Mouse (Mus musculus): ENCODE measurements around the gene Pcgf2. TPM values are rescaled to one million over a fixed set of nuclear protein-coding genes. Genes with fewer than 3 reads are reported as not detected.

Pcgf2 gene
- total and polyA plus RNA-seq, 3 experiments = 0.99 to 19.5 (median 5.6) TPM

DNA sequence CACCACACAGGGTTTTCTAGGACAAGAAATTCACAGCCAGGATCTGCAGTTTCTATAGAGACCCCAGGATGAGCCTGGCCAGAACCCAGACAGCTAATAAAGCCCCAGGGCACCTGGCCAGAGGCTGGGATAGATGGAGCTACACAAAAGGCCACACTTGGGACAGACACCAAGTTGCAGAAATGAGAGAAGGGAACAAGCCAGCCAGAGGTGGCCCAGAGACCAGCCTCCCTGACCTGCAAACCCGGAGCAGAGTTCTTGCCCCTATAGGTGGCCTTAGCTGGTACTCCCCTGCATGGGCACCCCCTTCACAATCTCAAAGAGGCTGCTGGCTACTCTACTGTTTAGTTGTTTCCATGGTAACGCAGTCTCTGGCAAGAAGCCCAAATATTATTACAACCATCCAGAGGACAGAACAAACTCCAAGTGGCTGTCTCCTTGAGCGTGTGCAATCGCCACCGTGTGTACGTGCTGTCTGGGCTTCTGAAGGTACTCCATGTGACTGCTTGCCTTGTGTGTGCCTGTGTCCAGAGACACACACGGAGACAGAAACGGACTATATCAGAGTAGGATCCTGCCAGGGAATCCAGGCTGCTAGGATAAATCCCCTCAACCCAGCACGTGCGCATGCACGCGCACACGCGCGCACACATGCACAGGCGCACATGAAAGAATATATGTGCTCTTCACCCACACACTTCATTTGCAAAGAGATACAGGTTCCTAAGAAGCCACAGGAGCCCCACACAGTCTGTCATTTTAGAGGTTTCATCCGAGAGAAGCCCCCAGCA, 5.2 kb downstream of the Pcgf2 start:
- H3K27me3 ChIP-seq (replicated peaks) = peaks cover under 1% of the 10 kb centered on the region
- in situ Hi-C loops (cut with MboI; ENCODE audit: low pct_ligation_motif_present, low pct_unique_long_range_greater_than_20kb, low sequenced_read_pairs) (loop anchor here (5.0 kb wide), 1 partner anchor 63 kb away; no protein-coding TSS in a partner anchor), dilution Hi-C loops (cut with MboI; ENCODE audit: extremely low pct_ligation_motif_present, extremely low pct_unique_long_range_greater_than_20kb, low sequenced_read_pairs) (no loop called here)
- no peak overlapping the region for H3K4me3 ChIP-seq (replicated peaks in 1 of 3; ENCODE audit: low read depth in 2 of 3, low read length in 2 of 3, poor library complexity in 1 of 3)
- H3K9ac ChIP-seq (ENCODE audit: insufficient read depth, low read depth) = no peak overlapping the region
- TF ChIP-seq USF1 (IDR thresholded peaks at IDR 0.05; ENCODE audit: low read depth, low read length) (no peak), EP300 (IDR thresholded peaks at IDR 0.05; ENCODE audit: low read length) (no peak)
- H3K27ac ChIP-seq (ENCODE audit: insufficient read depth, low read depth) = no peak overlapping the region
- H3K9me3 ChIP-seq (replicated peaks; ENCODE audit: low read length) = no peaks in the 10 kb centered on the region
- peaks cover 6 to 23% of the 10 kb centered on the region in 2 experiments; a peak in 3 of 4 replicates for H3K4me1 ChIP-seq (ENCODE audit: control insufficient read depth in 1 of 2, insufficient read depth in 2 of 2)
- peaks cover 33 to 46% of the 10 kb centered on the region in 2 experiments for H3K36me3 ChIP-seq (replicated peaks in 1 of 2; ENCODE audit: control insufficient read depth in 1 of 2, insufficient read depth in 1 of 2, low read length in 1 of 2)
- H3K79me2 ChIP-seq (replicated peaks; ENCODE audit: control insufficient read depth, extremely low read depth, insufficient read depth, poor library complexity, severe bottlenecking) = no peaks in the 10 kb centered on the region; the same call in 1 of the 2 replicates
- no peak overlapping the region for H3K4me2 ChIP-seq (ENCODE audit: insufficient read depth, low read depth, poor library complexity, severe bottlenecking)
- DNase-seq (ENCODE audit: extremely low read depth) = no peak

GRCm38 (mm10) chr11:97694435-97694834, 5.9 kb downstream of the Pcgf2 start:
- Histone ChIP-seq H3K27me3 (replicated peaks) (no peaks in the 10 kb centered on the region), H3K79me2 (replicated peaks; ENCODE audit: control insufficient read depth, extremely low read depth, insufficient read depth, poor library complexity, severe bottlenecking) (no peaks in the 10 kb centered on the region; the same call in 1 of the 2 replicates), H3K9ac (ENCODE audit: insufficient read depth, low read depth) (no peak overlapping the region), H3K36me3 (replicated peaks in 1 of 2; ENCODE audit: control insufficient read depth in 1 of 2, insufficient read depth in 1 of 2, low read length in 1 of 2) (peaks cover 36 to 51% of the 10 kb centered on the region in 2 experiments), H3K4me3 (replicated peaks in 1 of 3; ENCODE audit: low read depth in 2 of 3, low read length in 2 of 3, poor library complexity in 1 of 3) (no peak overlapping the region), H3K9me3 (replicated peaks; ENCODE audit: low read length) (no peaks in the 10 kb centered on the region), H3K27ac (ENCODE audit: insufficient read depth, low read depth) (no peak overlapping the region), H3K4me1 (ENCODE audit: control insufficient read depth in 1 of 2, insufficient read depth in 2 of 2) (peaks cover 6 to 24% of the 10 kb centered on the region in 2 experiments; a peak in 3 of 4 replicates), H3K4me2 (ENCODE audit: insufficient read depth, low read depth, poor library complexity, severe bottlenecking) (no peak overlapping the region)
- in situ Hi-C loops (cut with MboI; ENCODE audit: low pct_ligation_motif_present, low pct_unique_long_range_greater_than_20kb, low sequenced_read_pairs) = no loop called here
- no peak for DNase-seq (ENCODE audit: extremely low read depth)
- dilution Hi-C loops (cut with MboI; ENCODE audit: extremely low pct_ligation_motif_present, extremely low pct_unique_long_range_greater_than_20kb, low sequenced_read_pairs) = no loop called here
- no peak for TF ChIP-seq TBP (conservative IDR thresholded peaks at IDR 0.05; ENCODE audit: low read depth, low read length)

DNA sequence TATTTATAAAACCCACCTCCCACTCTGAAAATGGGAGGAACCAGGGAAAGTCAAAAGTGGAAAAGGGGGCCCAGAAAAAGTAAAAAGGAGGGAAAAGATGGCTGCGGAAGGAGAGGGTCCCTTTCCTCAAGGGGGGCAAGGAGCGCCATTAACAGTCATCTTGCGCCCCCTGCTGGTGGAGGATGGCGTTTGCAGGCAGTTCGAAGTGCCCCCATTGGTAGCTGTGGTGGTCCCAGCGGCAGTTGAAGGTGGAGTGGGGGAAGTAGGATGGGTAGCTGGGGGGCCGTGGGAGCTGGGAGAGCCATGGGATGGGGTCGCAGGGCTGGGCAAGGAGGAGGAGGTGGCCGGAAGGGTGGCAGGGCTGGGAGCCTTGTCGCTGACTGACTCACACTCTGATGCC, 10.4 kb downstream of the Pcgf2 start:
- no peak overlapping the region for H3K4me2 ChIP-seq (ENCODE audit: insufficient read depth, low read depth, poor library complexity, severe bottlenecking)
- peaks cover 46 to 66% of the 10 kb centered on the region in 2 experiments for H3K36me3 ChIP-seq (replicated peaks in 1 of 2; ENCODE audit: control insufficient read depth in 1 of 2, insufficient read depth in 1 of 2, low read length in 1 of 2)
- dilution Hi-C loops (cut with MboI; ENCODE audit: extremely low pct_ligation_motif_present, extremely low pct_unique_long_range_greater_than_20kb, low sequenced_read_pairs) = no loop called here
- TF ChIP-seq ZNF384 (IDR thresholded peaks at IDR 0.05; ENCODE audit: low read depth, low read length) (no peak), TBP (conservative IDR thresholded peaks at IDR 0.05; ENCODE audit: low read depth, low read length) (no peak), RCOR1 (conservative IDR thresholded peaks at IDR 0.05; ENCODE audit: low read depth, low read length) (no peak), CHD2 (IDR thresholded peaks at IDR 0.05; ENCODE audit: low read length) (no peak), CTCF (conservative IDR thresholded peaks at IDR 0.05 in 1 of 2, IDR thresholded peaks at IDR 0.05 in 1 of 2; ENCODE audit: low read depth in 2 of 2, low read length in 2 of 2) (peak; percentile 61 to 98), POLR2A (IDR thresholded peaks at IDR 0.05; ENCODE audit: low read depth, low read length) (no peak), SIN3A (IDR thresholded peaks at IDR 0.05; ENCODE audit: low read length) (no peak), NELFE (IDR thresholded peaks at IDR 0.05; ENCODE audit: low read depth, low read length) (no peak), POLR2AphosphoS2 (IDR thresholded peaks at IDR 0.05; ENCODE audit: low read depth, low read length) (0 out of 2 replicates have a peak, but pooled peaks have one; percentile 55), MYC (IDR thresholded peaks at IDR 0.05; ENCODE audit: low read depth, low read length) (no peak), BHLHE40 (IDR thresholded peaks at IDR 0.05; ENCODE audit: low read depth, low read length) (no peak), PAX5 (IDR thresholded peaks at IDR 0.05; ENCODE audit: low read length) (no peak), MEF2A (IDR thresholded peaks at IDR 0.05; ENCODE audit: borderline replicate concordance, low read depth, low read length) (no peak), ETS1 (conservative IDR thresholded peaks at IDR 0.05; ENCODE audit: low read depth, low read length) (no peak), MXI1 (IDR thresholded peaks at IDR 0.05; ENCODE audit: low read depth, low read length) (no peak), TCF12 (IDR thresholded peaks at IDR 0.05; ENCODE audit: low read depth, low read length) (no peak), ZMIZ1 (IDR thresholded peaks at IDR 0.05; ENCODE audit: low read depth, low read length) (no peak), GABPA (IDR thresholded peaks at IDR 0.05; ENCODE audit: insufficient replicate concordance, low read depth, low read length) (no peak), ZKSCAN1 (IDR thresholded peaks at IDR 0.05; ENCODE audit: borderline replicate concordance, low read depth, low read length) (no peak), HCFC1 (IDR thresholded peaks at IDR 0.05; ENCODE audit: low read depth, low read length) (no peak), MAX (IDR thresholded peaks at IDR 0.05; ENCODE audit: low read length) (no peak), ZC3H11A (IDR thresholded peaks at IDR 0.05; ENCODE audit: low read depth, low read length) (peak; percentile 76), NRF1 (IDR thresholded peaks at IDR 0.05; ENCODE audit: low read depth, low read length) (no peak)

More for the DNA sequence above, 10.4 kb downstream of the Pcgf2 start:
- no peak overlapping the region for H3K4me3 ChIP-seq (replicated peaks in 1 of 3; ENCODE audit: low read depth in 2 of 3, low read length in 2 of 3, poor library complexity in 1 of 3)
- H3K79me2 ChIP-seq (replicated peaks; ENCODE audit: control insufficient read depth, extremely low read depth, insufficient read depth, poor library complexity, severe bottlenecking) = peaks cover 6% of the 10 kb centered on the region; the same call in 1 of the 2 replicates
- peaks cover 17 to 37% of the 10 kb centered on the region in 2 experiments for H3K4me1 ChIP-seq (ENCODE audit: control insufficient read depth in 1 of 2, insufficient read depth in 2 of 2)
- no peak overlapping the region for H3K9ac ChIP-seq (ENCODE audit: insufficient read depth, low read depth)
- DNase-seq (ENCODE audit: extremely low read depth) = peak; percentile 65
- in situ Hi-C loops (cut with MboI; ENCODE audit: low pct_ligation_motif_present, low pct_unique_long_range_greater_than_20kb, low sequenced_read_pairs) = no loop called here
- no peak overlapping the region for H3K27ac ChIP-seq (ENCODE audit: insufficient read depth, low read depth)
- no peaks in the 10 kb centered on the region for H3K27me3 ChIP-seq (replicated peaks)
- no peaks in the 10 kb centered on the region for H3K9me3 ChIP-seq (replicated peaks; ENCODE audit: low read length)

Measured in CH12.LX (cell line).